Mouse (Mus musculus): ENCODE measurements around the gene Tmem169. TPM values are rescaled to one million over a fixed set of nuclear protein-coding genes. Genes with fewer than 3 reads are reported as not detected.

Tmem169 gene
- polyA plus RNA-seq, 1 experiment from 2014 or later, result 39.7 TPM

- H3K36me3 ChIP-seq, result no peaks in the 10 kb centered on the region
- H3K4me3 ChIP-seq (replicated peaks), result peak overlapping the region; percentile 45
- H3K4me1 ChIP-seq (replicated peaks), result peaks cover 20% of the 10 kb centered on the region
- peak overlapping the region; percentile 89 for H3K27ac ChIP-seq
- H3K27me3 ChIP-seq, result no peaks in the 10 kb centered on the region
- peak; percentile 16; the same call in 1 of the 2 replicates for ATAC-seq
- H3K9ac ChIP-seq (replicated peaks), result peak overlapping the region; percentile 65
- 47% methylated on average over 11 of the region's 11 CpGs for WGBS
- H3K9me3 ChIP-seq, result no peaks in the 10 kb centered on the region
- peak overlapping the region; percentile 61 for H3K4me2 ChIP-seq (replicated peaks)
Measured at GRCm38 (mm10) chr1:72253881-72254491, 30.2 kb upstream of the Tmem169 start.

GRCm38 (mm10) chr1:72254545-72255061 is 29.6 kb upstream of the Tmem169 start:
- peak overlapping the region; percentile 61 for H3K4me2 ChIP-seq (replicated peaks)
- peak overlapping the region; percentile 89 for H3K27ac ChIP-seq
- ATAC-seq, result peak; percentile 93
- peak overlapping the region; percentile 45 for H3K4me3 ChIP-seq (replicated peaks)
- no peaks in the 10 kb centered on the region for H3K36me3 ChIP-seq
- H3K4me1 ChIP-seq (replicated peaks), result peaks cover 27% of the 10 kb centered on the region
- H3K27me3 ChIP-seq, result no peaks in the 10 kb centered on the region
- H3K9ac ChIP-seq (replicated peaks), result peak overlapping the region; percentile 65
- 1% methylated on average over 35 of the region's 35 CpGs for WGBS
- H3K9me3 ChIP-seq, result no peaks in the 10 kb centered on the region

GRCm38 (mm10) chr1:72255062-72255853 is 28.9 kb upstream of the Tmem169 start:
- peak overlapping the region; percentile 65 for H3K9ac ChIP-seq (replicated peaks)
- no peaks in the 10 kb centered on the region for H3K27me3 ChIP-seq
- ATAC-seq, result peak; percentile 86
- H3K27ac ChIP-seq, result peak overlapping the region; percentile 89
- WGBS, result 5% methylated on average over 15 of the region's 15 CpGs
- H3K4me2 ChIP-seq (replicated peaks), result peak overlapping the region; percentile 61
- peaks cover 29% of the 10 kb centered on the region for H3K4me1 ChIP-seq (replicated peaks)
- H3K9me3 ChIP-seq, result no peaks in the 10 kb centered on the region
- no peaks in the 10 kb centered on the region for H3K36me3 ChIP-seq
- H3K4me3 ChIP-seq (replicated peaks), result peak overlapping the region; percentile 45

- Histone ChIP-seq H3K4me2 (replicated peaks) (peak overlapping the region; percentile 61), H3K4me1 (replicated peaks) (peaks cover 29% of the 10 kb centered on the region), H3K27me3 (no peaks in the 10 kb centered on the region), H3K36me3 (no peaks in the 10 kb centered on the region), H3K9me3 (no peaks in the 10 kb centered on the region), H3K4me3 (replicated peaks) (peak overlapping the region; percentile 45), H3K27ac (peak overlapping the region; percentile 89), H3K9ac (replicated peaks) (peak overlapping the region; percentile 65; the same call in 1 of the 2 replicates)
- WGBS, result 25% methylated on average over 11 of the region's 11 CpGs
- no peak for ATAC-seq
Measured at GRCm38 (mm10) chr1:72255854-72256175, 28.4 kb upstream of the Tmem169 start.

- ATAC-seq, result no peak
- 82% methylated on average over 9 of the region's 9 CpGs for WGBS
Measured at GRCm38 (mm10) chr1:72256381-72257256, 27.6 kb upstream of the Tmem169 start.

GRCm38 (mm10) chr1:72263099-72263498 is 21.1 kb upstream of the Tmem169 start:
- Histone ChIP-seq H3K36me3 (peaks cover 28% of the 10 kb centered on the region; the same call in 1 of the 2 replicates), H3K9ac (replicated peaks) (no peak overlapping the region), H3K27me3 (no peaks in the 10 kb centered on the region), H3K27ac (no peak overlapping the region), H3K4me3 (replicated peaks) (no peak overlapping the region), H3K4me1 (replicated peaks) (peaks cover 12% of the 10 kb centered on the region; the same call in 1 of the 2 replicates), H3K9me3 (no peaks in the 10 kb centered on the region), H3K4me2 (replicated peaks) (no peak overlapping the region)
- ATAC-seq, result no peak
- WGBS, result 93% methylated on average over 3 of the region's 3 CpGs

More at GRCm38 (mm10) chr1:72256381-72257256, 27.6 kb upstream of the Tmem169 start:
- H3K9ac ChIP-seq (replicated peaks), result no peak overlapping the region; the same call in 1 of the 2 replicates
- 0 out of 2 replicates have a peak, but pooled peaks cover 5% of the 10 kb centered on the region for H3K36me3 ChIP-seq
- peak overlapping the region; percentile 61 for H3K4me2 ChIP-seq (replicated peaks)
- no peaks in the 10 kb centered on the region for H3K27me3 ChIP-seq
- H3K27ac ChIP-seq, result peak overlapping the region; percentile 89; the same call in 1 of the 2 replicates
- H3K9me3 ChIP-seq, result no peaks in the 10 kb centered on the region
- H3K4me3 ChIP-seq (replicated peaks), result peak overlapping the region; percentile 45; the same call in 1 of the 2 replicates
- peaks cover 29% of the 10 kb centered on the region for H3K4me1 ChIP-seq (replicated peaks)

GRCm38 (mm10) chr1:72278085-72278484 is 6.1 kb upstream of the Tmem169 start:
- H3K27ac ChIP-seq, result no peak overlapping the region
- no peak overlapping the region for H3K9ac ChIP-seq (replicated peaks)
- no peaks in the 10 kb centered on the region for H3K4me1 ChIP-seq (replicated peaks)
- no peaks in the 10 kb centered on the region for H3K27me3 ChIP-seq
- H3K36me3 ChIP-seq, result 0 out of 2 replicates have a peak, but pooled peaks cover 2% of the 10 kb centered on the region
- no peak overlapping the region for H3K4me3 ChIP-seq (replicated peaks)
- no peaks in the 10 kb centered on the region for H3K9me3 ChIP-seq
- WGBS, result 91% methylated on average over 3 of the region's 3 CpGs
- ATAC-seq, result no peak
- no peak overlapping the region for H3K4me2 ChIP-seq (replicated peaks)

- Histone ChIP-seq H3K36me3 (no peaks in the 10 kb centered on the region), H3K9ac (replicated peaks) (no peak overlapping the region), H3K4me3 (replicated peaks) (no peak overlapping the region), H3K27ac (no peak overlapping the region), H3K27me3 (no peaks in the 10 kb centered on the region), H3K4me2 (replicated peaks) (no peak overlapping the region), H3K9me3 (no peaks in the 10 kb centered on the region), H3K4me1 (replicated peaks) (peaks cover 29% of the 10 kb centered on the region)
- ATAC-seq, result no peak
- 96% methylated on average over 1 of the region's 1 CpGs for WGBS
Measured at GRCm38 (mm10) chr1:72282604-72283003, 1.6 kb upstream of the Tmem169 start.

- 2% methylated on average over 5 of the region's 5 CpGs for WGBS
- Histone ChIP-seq H3K4me2 (replicated peaks) (peak overlapping the region; percentile 84), H3K4me1 (replicated peaks) (peaks cover 34% of the 10 kb centered on the region), H3K27me3 (no peaks in the 10 kb centered on the region), H3K9me3 (no peaks in the 10 kb centered on the region), H3K36me3 (peaks cover 10% of the 10 kb centered on the region), H3K27ac (peak overlapping the region; percentile 85), H3K9ac (replicated peaks) (peak overlapping the region; percentile 81), H3K4me3 (replicated peaks) (peak overlapping the region; percentile 54)
- ATAC-seq, result peak; percentile 76
Measured at GRCm38 (mm10) chr1:72284539-72284938, 370 bp downstream of the Tmem169 start.

- H3K4me3 ChIP-seq (replicated peaks), result no peak overlapping the region; the same call in 1 of the 2 replicates
- 4% methylated on average over 5 of the region's 5 CpGs for WGBS
- H3K27me3 ChIP-seq, result no peaks in the 10 kb centered on the region
- H3K9ac ChIP-seq (replicated peaks), result peak overlapping the region; percentile 45
- H3K27ac ChIP-seq, result peak overlapping the region; percentile 87
- H3K36me3 ChIP-seq, result peaks cover 13% of the 10 kb centered on the region
- peaks cover 34% of the 10 kb centered on the region for H3K4me1 ChIP-seq (replicated peaks)
- ATAC-seq, result peak; percentile 71
- no peaks in the 10 kb centered on the region for H3K9me3 ChIP-seq
- peak overlapping the region; percentile 84 for H3K4me2 ChIP-seq (replicated peaks)
Measured at GRCm38 (mm10) chr1:72286904-72287303, 2.7 kb downstream of the Tmem169 start.

GRCm38 (mm10) chr1:72287893-72288292 is 3.7 kb downstream of the Tmem169 start:
- Histone ChIP-seq H3K27me3 (no peaks in the 10 kb centered on the region), H3K36me3 (peaks cover 19% of the 10 kb centered on the region), H3K4me1 (replicated peaks) (peaks cover 34% of the 10 kb centered on the region), H3K4me2 (replicated peaks) (peak overlapping the region; percentile 84; the same call in 1 of the 2 replicates), H3K9ac (replicated peaks) (no peak overlapping the region), H3K4me3 (replicated peaks) (no peak overlapping the region), H3K9me3 (no peaks in the 10 kb centered on the region), H3K27ac (peak overlapping the region; percentile 87; the same call in 1 of the 2 replicates)
- ATAC-seq, result no peak
- 85% methylated on average over 4 of the region's 4 CpGs for WGBS

All from midbrain, embryonic 13.5 days (tissue).